Mouse (Mus musculus): ENCODE measurements around the gene Slc25a30.

DNA sequence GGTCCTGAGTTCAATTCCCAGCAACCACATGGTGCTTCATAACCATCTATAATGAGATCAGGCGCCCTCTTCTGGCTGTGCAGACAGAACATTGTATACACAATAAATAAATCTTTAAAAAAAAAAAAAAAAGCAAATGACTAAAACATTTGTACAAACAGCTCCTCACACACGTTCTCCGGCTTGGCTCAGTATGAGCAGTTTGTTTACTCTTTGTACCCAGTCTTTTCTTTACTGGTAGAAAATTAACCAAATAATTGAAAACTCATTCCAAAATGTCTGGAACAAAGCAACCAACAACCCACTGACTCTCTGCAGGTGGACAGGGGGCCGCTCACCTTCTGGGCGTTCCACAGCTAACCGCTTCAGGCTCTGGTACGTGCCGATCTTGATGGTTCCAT lies 15.7 kb downstream of the Slc25a30 start:
- TF ChIP-seq POLR2AphosphoS2 (IDR thresholded peaks at IDR 0.05; ENCODE audit: insufficient read length, low read depth), result no peak
- TF ChIP-seq MYOG (IDR thresholded peaks at IDR 0.05; ENCODE audit: control insufficient read depth in 1 of 3, insufficient read depth in 1 of 3, insufficient read length in 2 of 3, low read depth in 2 of 3), result no peak
- no peak for TF ChIP-seq POLR2A (IDR thresholded peaks at IDR 0.05; ENCODE audit: insufficient read length, low read depth)
- no peak for TF ChIP-seq MAX (IDR thresholded peaks at IDR 0.05; ENCODE audit: low read depth)
- no peak for TF ChIP-seq E2F4 (IDR thresholded peaks at IDR 0.05; ENCODE audit: insufficient read depth)
- TF ChIP-seq USF1 (IDR thresholded peaks at IDR 0.05; ENCODE audit: low read depth), result no peak
- no peak for TF ChIP-seq MYOD1 (IDR thresholded peaks at IDR 0.05; ENCODE audit: control insufficient read depth in 1 of 3, insufficient read length in 2 of 3, low read depth in 2 of 3)
- no peak for TF ChIP-seq TCF12 (IDR thresholded peaks at IDR 0.05; ENCODE audit: insufficient read depth, poor library complexity, severe bottlenecking)
- no peak for TF ChIP-seq CEBPB (IDR thresholded peaks at IDR 0.05; ENCODE audit: insufficient read depth, poor library complexity, severe bottlenecking)
- no peak for TF ChIP-seq REST (IDR thresholded peaks at IDR 0.05; ENCODE audit: insufficient read depth, insufficient read length)
- no peak for TF ChIP-seq SRF (IDR thresholded peaks at IDR 0.05; ENCODE audit: control insufficient read depth, insufficient read length, low read depth)

Data from myocyte (in vitro differentiated cells).